Mouse (Mus musculus): ENCODE measurements around the gene Tubgcp2.

- TF ChIP-seq POLR2A (IDR thresholded peaks at IDR 0.05; ENCODE audit: low read depth, low read length): no peak
- no peak for TF ChIP-seq CTCF (IDR thresholded peaks at IDR 0.05; ENCODE audit: borderline replicate concordance, insufficient read depth, low read length)
These were observed 17.7 kb upstream of the Tubgcp2 start for GRCm38 (mm10) chr7:140054124-140054523.
